Mouse (Mus musculus): ENCODE results near the gene Grm3.
A peak's percentile ranks its signal among the peaks of the same experiment; 100 is the strongest.

Grm3 gene

GRCm38 (mm10) chr5:9724956-9725600 is at the start of gene Grm3:
Grm3 (minus strand) TSS chr5:9725170.
- DNase-seq (ENCODE audit: low read depth, low spot score), result no peak

DNA sequence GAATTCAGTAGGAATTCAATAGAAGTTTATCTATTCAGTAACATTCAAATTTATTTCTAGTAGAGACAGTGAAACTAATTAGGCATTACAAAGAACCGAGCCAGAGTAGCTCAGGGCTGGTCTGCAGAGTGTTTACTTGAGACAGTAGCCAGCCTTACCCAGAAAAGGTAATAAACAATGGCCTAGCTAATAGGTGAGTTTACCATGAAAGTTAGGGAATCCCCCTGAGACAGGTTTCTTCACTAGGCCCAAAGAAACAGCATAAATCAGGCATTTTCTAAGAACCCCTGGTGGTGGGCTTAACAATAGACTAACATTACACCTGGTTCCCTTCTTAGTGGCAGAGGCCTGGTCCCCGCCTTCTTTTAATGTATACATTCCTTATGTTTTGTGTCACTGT is 30.8 kb upstream of the Grm3 start:
- no peak for DNase-seq (ENCODE audit: low read depth, low spot score)

GRCm38 (mm10) chr5:9748184-9748583 is 23.2 kb upstream of the Grm3 start:
- no peak for DNase-seq (ENCODE audit: low read depth, low spot score)

- DNase-seq (ENCODE audit: low read depth, low spot score), result no peak
Measured at GRCm38 (mm10) chr5:9744120-9744519, 19.1 kb upstream of the Grm3 start.

- no peak for DNase-seq (ENCODE audit: low read depth, low spot score)
Measured at GRCm38 (mm10) chr5:9725601-9726268, 765 bp upstream of the Grm3 start.

DNA sequence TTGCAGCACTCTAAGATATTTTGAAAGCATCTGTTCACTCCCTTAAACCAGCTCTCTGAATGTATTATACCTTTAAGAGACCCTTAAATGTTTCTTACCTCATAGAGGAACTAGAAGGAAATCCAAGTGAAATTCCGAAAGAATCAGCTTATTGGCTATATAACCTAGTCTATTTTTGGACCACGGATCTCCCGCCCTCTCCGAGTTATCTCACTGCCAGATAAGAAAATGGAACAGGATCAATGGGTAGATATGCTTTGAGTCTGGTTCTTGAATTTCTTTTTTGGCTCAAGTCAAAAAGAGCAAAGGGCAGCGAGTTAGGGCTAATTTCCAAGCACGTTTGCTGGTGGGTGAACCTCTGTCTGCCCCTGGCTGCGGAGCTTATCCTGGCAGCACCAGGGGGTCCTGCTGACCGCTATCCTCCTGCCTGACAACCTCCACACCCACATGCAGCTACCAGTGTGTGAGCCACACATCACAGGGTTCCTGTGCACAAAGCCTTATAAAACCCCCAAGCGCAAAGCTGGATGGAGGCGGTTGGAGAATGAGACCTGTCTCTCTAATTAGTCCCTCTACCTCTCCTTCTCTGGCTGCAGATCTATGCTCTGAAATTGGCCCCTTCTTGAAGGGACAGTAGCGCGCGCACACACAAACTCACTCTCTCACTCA is 549 bp downstream of the Grm3 start:
- no peak for DNase-seq (ENCODE audit: low read depth, low spot score)

GRCm38 (mm10) chr5:9721136-9721535 is 3.8 kb downstream of the Grm3 start:
- DNase-seq (ENCODE audit: low read depth, low spot score), result no peak

- DNase-seq (ENCODE audit: low read depth, low spot score), result no peak
Measured at GRCm38 (mm10) chr5:9716295-9716694, 8.7 kb downstream of the Grm3 start.

- DNase-seq (ENCODE audit: low read depth, low spot score), result no peak
Measured at GRCm38 (mm10) chr5:9707096-9707495, 17.9 kb downstream of the Grm3 start.

DNA sequence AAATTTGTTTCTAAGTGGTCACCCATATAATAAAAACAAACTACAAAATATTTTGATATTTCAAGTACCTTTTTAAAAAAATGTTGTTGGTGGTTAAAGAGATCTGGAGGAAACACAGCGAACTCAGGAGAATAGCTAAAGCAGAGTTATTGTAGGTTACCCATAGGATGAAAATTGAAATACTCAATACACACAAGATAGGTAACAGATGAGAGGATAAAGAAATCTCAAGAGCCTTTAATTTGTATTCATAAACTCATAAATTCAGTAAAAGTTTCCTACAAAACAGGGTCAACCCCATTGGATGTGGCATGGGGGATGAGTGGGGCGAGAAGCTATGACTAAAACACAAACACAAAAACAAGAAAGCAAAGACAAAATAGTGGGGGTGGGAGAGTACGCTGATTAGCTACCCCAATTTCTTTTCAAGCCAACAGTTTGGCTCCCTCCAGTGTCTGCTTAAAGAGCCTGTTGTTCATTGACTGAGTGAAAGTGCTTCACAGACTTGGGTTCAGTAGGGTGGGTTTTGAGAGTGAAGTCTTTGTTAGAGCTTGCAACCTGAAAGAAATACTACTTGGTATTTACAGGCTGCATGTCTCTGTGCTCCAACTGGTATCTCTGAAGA is 21.5 kb downstream of the Grm3 start:
- DNase-seq (ENCODE audit: low read depth, low spot score), result no peak

DNA sequence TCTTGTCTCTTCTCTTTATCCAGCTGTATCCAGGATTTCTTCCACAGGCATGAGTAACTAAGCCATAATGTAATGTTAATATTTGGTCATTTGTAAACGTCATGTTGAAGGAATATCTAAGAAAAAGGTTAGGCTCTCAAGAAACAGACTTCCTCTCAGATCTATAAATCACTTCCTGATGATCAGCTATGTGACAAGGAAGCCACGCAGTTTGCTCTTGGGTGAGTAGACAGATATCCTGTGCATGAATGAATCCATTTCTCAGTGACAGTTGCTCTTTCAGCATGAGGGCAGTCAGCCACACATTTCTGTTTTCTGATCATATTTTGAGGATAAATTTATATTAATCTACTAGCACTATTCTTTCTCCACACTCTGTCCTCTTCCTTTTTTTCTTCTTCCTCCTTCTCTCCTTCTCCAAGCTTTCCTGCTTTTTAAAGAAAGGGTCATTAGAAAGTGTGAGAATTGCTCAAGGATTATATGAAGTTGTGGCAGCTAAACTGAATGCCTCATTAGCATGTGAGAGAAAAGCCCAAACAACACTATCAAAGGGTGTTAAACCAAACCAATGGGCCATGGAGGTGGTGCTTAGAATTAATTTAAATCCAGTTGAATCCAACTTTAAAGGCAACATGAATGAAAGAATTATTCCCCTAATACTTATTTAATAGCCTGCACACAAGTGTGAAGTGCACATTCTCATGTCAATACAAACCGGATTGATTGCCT is 22.1 kb downstream of the Grm3 start:
- DNase-seq (ENCODE audit: low read depth, low spot score), result no peak

- DNase-seq (ENCODE audit: low read depth, low spot score), result no peak
Measured at GRCm38 (mm10) chr5:9692333-9692732, 32.6 kb downstream of the Grm3 start.

DNA sequence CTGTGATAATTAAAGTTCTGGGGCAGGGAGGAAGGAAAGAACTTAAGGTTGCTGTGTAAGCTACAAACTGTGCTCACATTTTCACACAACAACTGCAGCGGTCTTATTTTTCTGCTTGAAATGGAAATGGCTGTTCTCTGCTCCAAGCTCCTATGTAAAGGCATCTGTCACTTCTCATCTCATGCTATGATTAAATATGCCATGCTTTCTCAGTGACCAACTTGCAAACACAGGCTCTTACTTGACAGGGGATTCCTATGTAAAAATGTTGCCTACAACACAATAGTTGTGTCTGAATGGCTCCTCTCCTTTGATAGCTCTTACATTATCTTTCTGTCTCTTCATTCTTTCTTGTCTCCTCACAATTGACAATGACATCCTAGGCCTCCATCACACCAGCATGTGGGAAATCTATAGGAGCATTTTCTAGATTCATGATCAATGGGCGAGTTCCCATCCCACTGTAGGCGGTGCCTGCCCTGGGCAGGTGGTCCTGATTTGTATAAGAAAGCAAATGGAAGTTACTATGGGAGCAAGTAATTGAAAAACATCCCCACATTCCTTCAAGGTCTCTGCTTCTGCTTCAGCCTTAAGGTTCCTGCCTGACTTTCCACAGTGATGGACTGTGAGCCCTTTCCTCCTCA is 34.2 kb downstream of the Grm3 start:
- no peak for DNase-seq (ENCODE audit: low read depth, low spot score)

DNA sequence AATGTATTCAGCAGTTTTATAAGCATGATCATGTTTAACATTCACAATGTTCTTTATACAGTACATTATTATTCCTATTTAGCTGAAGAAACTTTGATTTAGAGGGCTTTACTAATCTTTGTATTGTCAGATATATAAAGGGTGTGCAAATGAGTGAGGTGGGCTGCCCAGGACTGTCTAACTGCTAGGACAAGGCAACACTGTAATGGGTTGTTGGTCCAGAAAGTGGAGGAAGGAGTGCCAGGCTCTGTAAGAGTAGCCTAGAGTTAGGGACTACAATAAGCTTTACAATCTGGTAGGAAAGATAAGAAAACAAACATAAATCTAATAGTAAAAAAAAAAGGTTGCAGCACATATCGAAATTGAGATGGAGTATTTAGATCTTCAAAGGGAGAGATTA is 34.8 kb downstream of the Grm3 start:
- no peak for DNase-seq (ENCODE audit: low read depth, low spot score)

DNA sequence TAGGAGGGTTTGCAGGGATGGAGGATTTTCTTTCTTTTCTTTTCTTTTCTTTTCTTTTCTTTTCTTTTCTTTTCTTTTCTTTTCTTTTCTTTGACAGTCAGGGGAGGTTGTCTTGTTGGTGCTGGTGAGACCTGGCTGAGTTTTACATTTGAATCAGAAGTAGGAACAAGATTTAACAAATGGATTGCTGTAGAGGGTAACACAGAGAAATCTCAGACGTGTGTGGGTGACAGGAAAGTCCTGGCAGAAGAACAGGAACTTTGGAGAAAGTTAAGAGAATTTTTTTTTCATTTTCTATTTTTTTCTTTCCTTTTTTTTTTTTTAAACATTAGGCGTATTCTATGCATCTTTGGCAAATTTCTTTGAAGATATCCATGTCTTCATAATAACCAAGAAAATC is 41.8 kb downstream of the Grm3 start:
- no peak for DNase-seq (ENCODE audit: low read depth, low spot score)

GRCm38 (mm10) chr5:9669002-9669401 is 56.0 kb downstream of the Grm3 start:
- DNase-seq (ENCODE audit: low read depth, low spot score), result no peak

DNA sequence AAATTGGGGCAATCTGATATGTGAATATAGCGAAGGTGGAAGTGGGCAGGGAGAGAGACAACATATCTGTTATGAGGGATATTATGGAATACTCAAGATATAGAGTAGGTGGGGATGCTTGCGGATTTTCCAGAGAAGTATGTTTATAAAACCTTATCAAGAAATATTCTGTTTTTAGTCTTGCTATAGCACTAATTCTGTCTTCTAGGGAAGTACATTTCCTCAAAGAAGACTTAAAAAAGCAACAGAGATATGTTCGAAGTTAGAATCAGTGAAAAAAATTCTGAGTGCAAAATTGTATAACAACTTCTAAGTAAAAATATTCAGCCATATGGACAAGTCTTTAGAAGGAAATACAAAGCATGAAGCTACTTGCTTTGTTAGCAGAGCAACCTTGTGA is 61.6 kb downstream of the Grm3 start:
- DNase-seq (ENCODE audit: low read depth, low spot score), result no peak

DNA sequence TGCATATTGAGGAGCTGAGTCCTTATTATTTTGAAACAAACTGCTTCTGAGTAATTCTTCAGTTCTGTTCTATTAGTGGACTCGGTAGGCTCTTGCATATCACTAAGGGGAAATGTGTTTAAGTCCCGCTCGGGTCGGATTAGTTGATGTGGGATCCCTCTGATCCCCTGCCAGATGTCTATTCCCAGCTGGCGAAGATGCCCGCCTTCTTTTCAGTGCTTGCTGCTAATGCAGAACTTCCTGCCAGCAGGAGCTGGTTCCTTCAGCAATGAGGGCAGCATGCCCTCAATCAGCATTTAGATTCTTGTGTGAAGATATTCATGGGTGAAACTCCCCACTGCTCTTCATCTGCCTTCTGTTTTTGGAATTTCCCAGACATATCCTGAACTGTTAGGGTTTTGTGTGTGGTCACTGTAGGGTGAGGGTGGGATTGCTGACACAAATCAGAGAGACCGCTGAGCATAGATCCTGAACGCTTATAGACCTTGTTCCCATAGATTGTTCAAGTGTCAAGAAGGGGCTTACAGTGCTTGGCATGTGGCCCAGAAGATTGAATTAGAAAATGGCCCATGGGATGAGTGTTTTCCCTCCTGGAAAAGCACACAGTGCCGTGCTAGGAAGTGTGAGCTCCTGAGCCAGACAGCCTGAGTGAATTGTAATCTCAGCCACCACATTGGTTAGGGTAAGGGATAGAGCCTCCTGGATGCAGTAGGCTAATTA is 62.9 kb downstream of the Grm3 start:
- DNase-seq (ENCODE audit: low read depth, low spot score), result no peak

- DNase-seq (ENCODE audit: low read depth, low spot score), result no peak
Measured at GRCm38 (mm10) chr5:9638612-9639011, 86.4 kb downstream of the Grm3 start.

- DNase-seq (ENCODE audit: low read depth, low spot score), result peak; percentile 30
Measured at GRCm38 (mm10) chr5:9627220-9627619, 97.8 kb downstream of the Grm3 start.

- no peak for DNase-seq (ENCODE audit: low read depth, low spot score)
Measured at GRCm38 (mm10) chr5:9624396-9624795, 100.6 kb downstream of the Grm3 start.

Data from 3T3-L1 (cell line).